Mouse (Mus musculus) hindbrain, postnatal 0 days (tissue): Measurements from ENCODE around the gene Gm17428. TPM values are rescaled to one million over a fixed set of nuclear protein-coding genes. Genes with fewer than 3 reads are reported as not detected.
A peak's percentile ranks its signal among the peaks of the same experiment; 100 is the strongest.

Experiments
- ATAC-seq: fragments of 200-750 bp; cut with Nextera tagmentation; 2 replicates; pipeline ENCODE4 v1.8.0; 2017; ENCODE audit warnings: mild to moderate bottlenecking, moderate TSS enrichment, moderate library complexity
- DNase-seq: peaks from one replicate; pipeline ENCODE4 v3.0.0-alpha.2; 2015; ENCODE audit warnings: low spot score
- H3K27ac ChIP-seq: fragments of 300-500 bp; sonication (generic); 2 replicates; pipeline ENCODE4 v1.5.1; 2014; ENCODE audit warnings: mild to moderate bottlenecking
- H3K27me3 ChIP-seq: fragments of 300-500 bp; sonication (generic); 2 replicates; pipeline ENCODE4 v1.6.1; 2014; ENCODE audit warnings: low read length, mixed read lengths; ENCODE audit not compliant: insufficient read depth
- H3K36me3 ChIP-seq: fragments of 300-500 bp; sonication (generic); 2 replicates; pipeline ENCODE4 v1.6.1; 2014; ENCODE audit warnings: low read length, mixed read lengths; ENCODE audit not compliant: insufficient read depth
- H3K4me1 ChIP-seq: fragments of 300-500 bp; sonication (generic); 2 replicates; pipeline ENCODE4 v1.6.1; 2014; ENCODE audit warnings: antibody characterized with exemption, low read length, mixed read lengths; ENCODE audit not compliant: insufficient read depth
- H3K4me2 ChIP-seq: fragments of 300-500 bp; sonication (generic); 2 replicates; pipeline ENCODE4 v1.6.1; 2014; ENCODE audit warnings: low read depth, mild to moderate bottlenecking, low read length, moderate library complexity, mixed read lengths
- H3K4me3 ChIP-seq: fragments of 300-500 bp; sonication (generic); 2 replicates; pipeline ENCODE4 v1.5.1; 2014; ENCODE audit warnings: low read length
- H3K9ac ChIP-seq: fragments of 300-500 bp; sonication (generic); replicated peaks from 2 replicates; pipeline ENCODE4 v1.6.1; 2014; ENCODE audit warnings: mild to moderate bottlenecking, low read length, moderate library complexity, mixed read lengths
- H3K9me3 ChIP-seq: fragments of 300-500 bp; sonication (generic); 2 replicates; pipeline ENCODE4 v1.6.1; 2016; ENCODE audit warnings: low read length, mixed read lengths
- CTCF ChIP-seq: IDR thresholded peaks from 2 replicates; pipeline ENCODE4 v1.5.1; 2016; ENCODE audit warnings: antibody characterized with exemption, control low read depth, low read depth
- WGBS: fragments of 180-500 bp; shearing (Covaris S2); extraction: QIAGEN DNeasy Blood & Tissue Kit; methylation state at CpG from one replicate; pipeline ENCODE4 v1.1.7; 2014; 5-methylcytosine and 5-hydroxymethylcytosine counted together
- polyA plus RNA-seq: library from polyadenylated mRNA; unstranded; fragments of >200 nt; fragmentation: Nextera tagmentation; extraction: Ambion mirVana; gene quantifications from 2 replicates; pipeline ENCODE4 v1.2.1, GENCODE M21; 2015
- total RNA-seq: library from RNA; depleted of rRNA; stranded (reverse); fragments of >200 nt; gene quantifications from 2 replicates; pipeline ENCODE4 v1.2.3, GENCODE M21; 2014

Gm17428 gene
- total and polyA plus RNA-seq, 2 experiments from 2014 or later: not detected

DNA sequence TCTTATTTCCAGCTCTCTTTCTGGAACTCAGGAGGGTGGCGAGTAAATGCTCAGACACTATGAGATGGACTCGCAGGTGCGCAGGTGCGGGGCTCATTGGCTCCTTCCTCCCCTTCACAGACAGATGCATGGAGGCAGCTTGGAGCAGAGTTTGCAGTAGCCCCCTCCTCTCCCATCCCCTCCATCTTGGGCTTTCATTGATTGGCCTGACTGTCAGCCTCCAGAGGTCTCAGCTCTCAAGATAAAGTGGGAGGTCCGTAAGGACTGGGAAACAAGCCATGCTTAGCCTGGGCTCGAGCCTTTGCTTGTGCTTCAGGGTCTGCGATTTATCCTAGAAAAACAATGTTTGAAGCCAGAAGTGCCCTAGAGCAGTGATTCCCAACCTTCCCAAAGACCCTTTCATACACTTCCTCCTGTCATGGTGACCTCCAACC is 26.0 kb downstream of the Gm17428 start:
- no peak overlapping the region for H3K4me3 ChIP-seq
- 63% methylated on average over 7 of the region's 7 CpGs for WGBS

DNA sequence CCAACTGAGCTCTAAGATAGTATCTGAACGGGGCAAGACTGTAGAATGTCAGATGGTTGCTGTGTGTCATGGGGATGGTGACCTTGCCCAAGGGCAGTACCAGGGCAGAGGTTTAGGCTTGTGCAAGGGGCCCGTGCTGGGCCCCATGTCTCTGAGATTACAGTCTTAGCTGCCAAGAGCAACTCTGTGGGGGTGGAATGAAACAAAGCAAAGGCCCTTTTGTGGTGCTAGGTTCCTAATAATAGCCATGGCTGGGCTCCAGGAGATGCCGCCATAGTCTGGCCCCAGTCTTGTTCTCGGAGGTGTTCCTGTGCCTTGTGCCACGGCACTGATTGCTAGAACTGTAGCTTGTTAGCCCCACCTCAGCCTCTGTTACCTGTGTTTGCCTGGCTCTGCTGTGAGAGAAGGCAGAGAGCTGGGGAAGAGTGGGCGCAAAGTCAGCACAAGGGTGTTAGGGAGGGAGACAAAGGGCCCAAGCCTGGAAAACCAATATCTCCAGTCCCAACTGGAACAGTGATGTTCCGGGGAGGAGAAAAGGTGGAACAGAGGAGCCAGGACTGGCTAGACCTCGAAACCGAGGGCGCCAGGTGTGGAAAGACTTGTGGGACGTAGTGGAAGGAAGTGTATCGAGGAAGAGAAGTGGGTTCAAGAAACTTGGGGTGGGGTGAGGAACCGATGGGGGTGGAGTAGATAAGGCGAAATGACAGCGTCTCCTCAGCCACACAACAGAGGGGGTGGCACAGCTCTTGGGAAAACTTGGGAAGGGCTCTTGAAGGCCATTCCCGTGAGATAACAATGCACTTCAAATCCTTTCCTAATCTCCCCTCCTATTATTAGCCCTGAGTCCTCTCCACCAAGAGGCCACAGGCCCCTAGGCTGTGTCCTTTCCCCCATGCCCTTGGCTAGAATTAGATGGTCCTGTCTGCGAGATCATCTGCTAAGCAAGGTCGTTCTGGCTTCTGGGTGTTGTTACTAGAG is 27.4 kb downstream of the Gm17428 start:
- ATAC-seq (peak; percentile 34; the same call in 1 of the 2 replicates), DNase-seq (no peak)
- Histone ChIP-seq H3K27ac (no peak overlapping the region), H3K4me1 (no peaks in the 10 kb centered on the region), H3K27me3 (no peaks in the 10 kb centered on the region), H3K36me3 (no peaks in the 10 kb centered on the region), H3K9ac (no peak overlapping the region), H3K4me3 (no peak overlapping the region), H3K9me3 (no peaks in the 10 kb centered on the region), H3K4me2 (no peak overlapping the region)
- WGBS: 71% methylated on average over 18 of the region's 18 CpGs
- no peak for TF ChIP-seq CTCF

More for the DNA sequence above, 26.0 kb downstream of the Gm17428 start:
- H3K27me3 ChIP-seq: no peaks in the 10 kb centered on the region
- DNase-seq (no peak), ATAC-seq (no peak)
- H3K36me3 ChIP-seq: no peaks in the 10 kb centered on the region
- no peaks in the 10 kb centered on the region for H3K9me3 ChIP-seq
- H3K9ac ChIP-seq: no peak overlapping the region
- no peak for TF ChIP-seq CTCF
- H3K4me1 ChIP-seq: no peaks in the 10 kb centered on the region
- no peak overlapping the region for H3K4me2 ChIP-seq
- H3K27ac ChIP-seq: no peak overlapping the region

DNA sequence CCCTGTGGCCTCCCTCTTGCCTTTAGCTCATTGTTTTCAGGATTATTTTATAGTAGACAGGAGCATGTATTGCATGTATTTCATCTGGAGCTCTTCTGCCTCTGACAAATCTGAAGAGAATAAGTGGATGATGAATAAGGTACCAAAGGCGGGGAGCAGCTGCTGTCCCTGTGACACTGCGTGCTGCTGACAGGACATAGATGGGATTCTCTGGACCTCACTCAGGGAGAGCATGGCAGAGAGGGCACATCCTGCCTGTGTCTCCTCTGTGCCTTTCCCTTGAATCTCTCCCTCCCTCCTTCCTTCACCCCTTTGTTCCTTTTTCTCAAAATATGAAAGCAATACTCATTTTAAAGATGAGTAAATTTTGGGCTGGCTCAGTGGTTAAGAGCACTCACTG is 28.8 kb downstream of the Gm17428 start:
- WGBS: 78% methylated on average over 2 of the region's 2 CpGs
- Histone ChIP-seq H3K4me3 (no peak overlapping the region), H3K27me3 (no peaks in the 10 kb centered on the region), H3K9me3 (no peaks in the 10 kb centered on the region), H3K9ac (no peak overlapping the region), H3K36me3 (no peaks in the 10 kb centered on the region), H3K4me1 (no peaks in the 10 kb centered on the region), H3K4me2 (no peak overlapping the region), H3K27ac (no peak overlapping the region)
- ATAC-seq: no peak
- DNase-seq: no peak
- TF ChIP-seq CTCF: no peak

DNA sequence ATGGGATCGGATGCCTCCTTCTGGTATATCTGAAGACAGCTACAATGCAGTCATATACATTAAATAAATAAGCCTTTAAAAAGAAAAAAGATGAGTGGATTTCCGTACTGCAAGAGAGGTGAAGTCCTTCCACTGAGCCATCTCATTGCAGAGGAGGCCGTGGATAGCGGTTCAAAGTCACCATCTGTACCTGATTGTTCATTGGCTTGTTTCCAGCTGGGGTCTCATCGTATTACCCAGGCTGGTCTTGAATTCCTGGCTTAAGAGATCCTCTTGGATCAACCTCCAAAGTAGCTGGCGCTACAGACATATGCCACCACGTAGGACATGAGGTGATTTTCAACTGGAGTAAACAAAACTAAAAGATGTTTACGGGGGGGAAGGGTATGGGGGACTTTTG is 29.2 kb downstream of the Gm17428 start:
- H3K27me3 ChIP-seq: no peaks in the 10 kb centered on the region
- no peak overlapping the region for H3K4me3 ChIP-seq
- no peak for ATAC-seq
- H3K9me3 ChIP-seq: no peaks in the 10 kb centered on the region
- H3K36me3 ChIP-seq: no peaks in the 10 kb centered on the region
- TF ChIP-seq CTCF: no peak
- no peak overlapping the region for H3K4me2 ChIP-seq
- no peak overlapping the region for H3K9ac ChIP-seq
- no peak overlapping the region for H3K27ac ChIP-seq
- no peak for DNase-seq
- 78% methylated on average over 8 of the region's 8 CpGs for WGBS
- H3K4me1 ChIP-seq: no peaks in the 10 kb centered on the region

DNA sequence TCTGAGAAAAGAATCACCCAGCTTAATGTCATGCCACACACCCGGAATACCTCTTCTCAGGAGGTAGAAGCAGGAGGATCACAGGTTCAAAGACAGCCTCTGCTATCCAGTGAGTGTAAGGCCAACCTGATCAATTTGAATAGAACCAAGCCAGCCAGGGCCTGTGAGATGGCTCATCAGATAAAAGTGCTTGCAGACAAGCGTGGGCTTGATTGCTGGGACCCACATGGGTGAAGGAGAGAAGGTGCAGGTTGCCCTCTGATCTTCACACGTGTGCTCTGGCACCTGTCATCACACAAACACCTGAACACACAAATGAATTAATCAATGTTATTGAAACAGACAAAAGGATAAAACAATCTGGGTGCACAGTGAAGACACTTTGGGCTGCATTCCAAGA is 29.8 kb downstream of the Gm17428 start:
- H3K9me3 ChIP-seq: no peaks in the 10 kb centered on the region
- WGBS: 76% methylated on average over 3 of the region's 3 CpGs
- DNase-seq: no peak

DNA sequence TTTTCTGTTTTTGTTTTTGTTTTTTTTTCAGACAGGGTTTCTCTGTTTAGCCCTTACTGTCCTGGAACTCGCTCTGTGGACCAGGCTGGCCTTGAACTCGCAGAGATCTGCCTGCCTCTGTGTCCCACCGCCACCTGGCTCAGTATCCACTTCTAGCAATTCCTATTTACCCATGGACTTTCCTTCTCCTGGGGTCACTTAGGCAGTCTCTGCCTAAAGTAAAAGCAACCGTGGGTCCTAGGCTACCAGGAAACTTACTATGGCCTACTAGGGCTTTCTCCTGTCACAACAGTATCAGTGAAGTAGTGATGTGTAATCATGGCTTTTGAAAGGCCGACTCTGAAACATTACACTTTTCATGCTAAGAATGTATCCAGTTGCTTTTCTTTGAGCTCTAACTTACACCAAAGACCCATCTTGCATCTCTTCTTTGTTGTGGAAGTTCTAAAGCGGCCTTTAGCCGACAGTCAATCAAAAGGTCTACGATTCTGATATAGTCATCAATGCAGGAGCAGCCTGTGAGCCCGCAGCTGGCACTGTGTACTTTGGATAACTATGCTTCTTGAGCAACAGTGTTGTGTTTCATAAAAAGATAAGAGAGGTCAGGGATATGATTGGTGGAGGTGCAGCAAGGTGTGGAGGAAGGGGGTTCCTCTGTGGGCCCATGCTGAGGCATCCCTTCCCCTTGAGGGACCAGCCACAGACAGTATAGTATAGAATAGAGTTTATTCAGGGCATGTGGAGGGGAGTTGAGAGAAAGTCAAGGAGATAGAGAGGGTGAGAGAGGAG is 30.6 kb downstream of the Gm17428 start:
- H3K4me3 ChIP-seq: no peak overlapping the region
- 89% methylated on average over 9 of the region's 9 CpGs for WGBS
- H3K4me2 ChIP-seq: no peak overlapping the region

More for the DNA sequence above, 29.8 kb downstream of the Gm17428 start:
- H3K27me3 ChIP-seq: no peaks in the 10 kb centered on the region
- no peak overlapping the region for H3K9ac ChIP-seq
- no peak for TF ChIP-seq CTCF
- H3K4me1 ChIP-seq: no peaks in the 10 kb centered on the region
- H3K27ac ChIP-seq: no peak overlapping the region
- H3K4me2 ChIP-seq: no peak overlapping the region
- H3K4me3 ChIP-seq: no peak overlapping the region
- no peaks in the 10 kb centered on the region for H3K36me3 ChIP-seq
- no peak for ATAC-seq

More for the DNA sequence above, 30.6 kb downstream of the Gm17428 start:
- Histone ChIP-seq H3K27me3 (no peaks in the 10 kb centered on the region), H3K9me3 (no peaks in the 10 kb centered on the region), H3K4me1 (no peaks in the 10 kb centered on the region), H3K27ac (no peak overlapping the region), H3K9ac (no peak overlapping the region), H3K36me3 (no peaks in the 10 kb centered on the region)
- ATAC-seq (no peak), DNase-seq (no peak)
- no peak for TF ChIP-seq CTCF
